Mouse (Mus musculus): Measurements from ENCODE around the gene Cabin1. TPM values are rescaled to one million over a fixed set of nuclear protein-coding genes. Genes with fewer than 3 reads are reported as not detected.

Gene Cabin1
- polyA plus RNA-seq, 1 experiment from 2014 or later: 30.7 TPM

- Histone ChIP-seq H3K27ac (replicated peaks; ENCODE audit: low read depth, low read length) (no peak overlapping the region), H3K4me2 (ENCODE audit: low read depth, severe bottlenecking) (no peak overlapping the region), H3K4me3 (ENCODE audit: low read depth, low read length) (no peak overlapping the region), H3K9ac (ENCODE audit: low read length) (no peak overlapping the region), H3K27me3 (ENCODE audit: control insufficient read depth, insufficient read depth, low read length) (no peaks in the 10 kb centered on the region), H3K36me3 (ENCODE audit: control insufficient read depth, insufficient read depth, low read length) (peaks cover 8% of the 10 kb centered on the region), H3K4me1 (ENCODE audit: control insufficient read depth, insufficient read depth, low read length) (no peaks in the 10 kb centered on the region), H3K9me3 (ENCODE audit: control insufficient read depth, low read length) (no peaks in the 10 kb centered on the region)
- DNase-seq (ENCODE audit: low spot score) (no peak), ATAC-seq (ENCODE audit: insufficient number of reproducible peaks, low FRiP score, low TSS enrichment, low read depth) (no peak)
- 89% methylated on average over 9 of the region's 9 CpGs for WGBS
Observed at GRCm38 (mm10) chr10:75709261-75709660, 54.9 kb downstream of the Cabin1 start.

- Histone ChIP-seq H3K27me3 (ENCODE audit: control insufficient read depth, insufficient read depth, low read length) (no peaks in the 10 kb centered on the region), H3K27ac (replicated peaks; ENCODE audit: low read depth, low read length) (no peak overlapping the region), H3K9me3 (ENCODE audit: control insufficient read depth, low read length) (no peaks in the 10 kb centered on the region), H3K9ac (ENCODE audit: low read length) (no peak overlapping the region), H3K4me2 (ENCODE audit: low read depth, severe bottlenecking) (no peak overlapping the region), H3K4me3 (ENCODE audit: low read depth, low read length) (no peak overlapping the region), H3K36me3 (ENCODE audit: control insufficient read depth, insufficient read depth, low read length) (peaks cover 8% of the 10 kb centered on the region), H3K4me1 (ENCODE audit: control insufficient read depth, insufficient read depth, low read length) (no peaks in the 10 kb centered on the region)
- WGBS: 50% methylated on average over 9 of the region's 9 CpGs
- peak; percentile 32 for DNase-seq (ENCODE audit: low spot score)
- ATAC-seq (ENCODE audit: insufficient number of reproducible peaks, low FRiP score, low TSS enrichment, low read depth): no peak
Observed at GRCm38 (mm10) chr10:75708633-75708992, 55.5 kb downstream of the Cabin1 start.

GRCm38 (mm10) chr10:75707901-75708632 is 56.1 kb downstream of the Cabin1 start:
- H3K9ac ChIP-seq (ENCODE audit: low read length): no peak overlapping the region
- H3K4me3 ChIP-seq (ENCODE audit: low read depth, low read length): no peak overlapping the region
- 92% methylated on average over 3 of the region's 3 CpGs for WGBS
- H3K9me3 ChIP-seq (ENCODE audit: control insufficient read depth, low read length): no peaks in the 10 kb centered on the region
- H3K27me3 ChIP-seq (ENCODE audit: control insufficient read depth, insufficient read depth, low read length): no peaks in the 10 kb centered on the region
- DNase-seq (ENCODE audit: low spot score): no peak
- ATAC-seq (ENCODE audit: insufficient number of reproducible peaks, low FRiP score, low TSS enrichment, low read depth): no peak
- H3K4me1 ChIP-seq (ENCODE audit: control insufficient read depth, insufficient read depth, low read length): no peaks in the 10 kb centered on the region
- no peak overlapping the region for H3K4me2 ChIP-seq (ENCODE audit: low read depth, severe bottlenecking)
- H3K27ac ChIP-seq (replicated peaks; ENCODE audit: low read depth, low read length): no peak overlapping the region
- peaks cover 6% of the 10 kb centered on the region for H3K36me3 ChIP-seq (ENCODE audit: control insufficient read depth, insufficient read depth, low read length)

- no peaks in the 10 kb centered on the region for H3K9me3 ChIP-seq (ENCODE audit: control insufficient read depth, low read length)
- no peak overlapping the region for H3K27ac ChIP-seq (replicated peaks; ENCODE audit: low read depth, low read length)
- WGBS: 84% methylated on average over 8 of the region's 8 CpGs
- ATAC-seq (ENCODE audit: insufficient number of reproducible peaks, low FRiP score, low TSS enrichment, low read depth) (no peak), DNase-seq (ENCODE audit: low spot score) (no peak)
- H3K4me3 ChIP-seq (ENCODE audit: low read depth, low read length): no peak overlapping the region
- no peak overlapping the region for H3K9ac ChIP-seq (ENCODE audit: low read length)
- peaks cover 2% of the 10 kb centered on the region; the same call in 1 of the 2 replicates for H3K36me3 ChIP-seq (ENCODE audit: control insufficient read depth, insufficient read depth, low read length)
- H3K27me3 ChIP-seq (ENCODE audit: control insufficient read depth, insufficient read depth, low read length): no peaks in the 10 kb centered on the region
- H3K4me2 ChIP-seq (ENCODE audit: low read depth, severe bottlenecking): no peak overlapping the region
- no peaks in the 10 kb centered on the region for H3K4me1 ChIP-seq (ENCODE audit: control insufficient read depth, insufficient read depth, low read length)
Observed at GRCm38 (mm10) chr10:75706632-75707216, 57.4 kb downstream of the Cabin1 start.

- 83% methylated on average over 7 of the region's 7 CpGs for whole genome bisulfite sequencing
- no peak for ATAC-seq (ENCODE audit: insufficient number of reproducible peaks, low FRiP score, low TSS enrichment, low read depth)
- H3K36me3 ChIP-seq (ENCODE audit: control insufficient read depth, insufficient read depth, low read length): peaks cover 2% of the 10 kb centered on the region; the same call in 1 of the 2 replicates
Observed at GRCm38 (mm10) chr10:75705681-75706400, 58.3 kb downstream of the Cabin1 start.

GRCm38 (mm10) chr10:75704212-75705185 is 59.6 kb downstream of the Cabin1 start:
- H3K9ac ChIP-seq (ENCODE audit: low read length): no peak overlapping the region
- H3K27me3 ChIP-seq (ENCODE audit: control insufficient read depth, insufficient read depth, low read length): no peaks in the 10 kb centered on the region
- WGBS: 78% methylated on average over 15 of the region's 15 CpGs
- no peak for DNase-seq (ENCODE audit: low spot score)
- ATAC-seq (ENCODE audit: insufficient number of reproducible peaks, low FRiP score, low TSS enrichment, low read depth): no peak
- H3K9me3 ChIP-seq (ENCODE audit: control insufficient read depth, low read length): no peaks in the 10 kb centered on the region
- H3K36me3 ChIP-seq (ENCODE audit: control insufficient read depth, insufficient read depth, low read length): peaks cover 2% of the 10 kb centered on the region; the same call in 1 of the 2 replicates
- no peaks in the 10 kb centered on the region for H3K4me1 ChIP-seq (ENCODE audit: control insufficient read depth, insufficient read depth, low read length)
- H3K27ac ChIP-seq (replicated peaks; ENCODE audit: low read depth, low read length): no peak overlapping the region
- no peak overlapping the region for H3K4me2 ChIP-seq (ENCODE audit: low read depth, severe bottlenecking)
- H3K4me3 ChIP-seq (ENCODE audit: low read depth, low read length): no peak overlapping the region

More at GRCm38 (mm10) chr10:75705681-75706400, 58.3 kb downstream of the Cabin1 start:
- Histone ChIP-seq H3K4me2 (ENCODE audit: low read depth, severe bottlenecking) (no peak overlapping the region), H3K27me3 (ENCODE audit: control insufficient read depth, insufficient read depth, low read length) (no peaks in the 10 kb centered on the region), H3K9me3 (ENCODE audit: control insufficient read depth, low read length) (no peaks in the 10 kb centered on the region), H3K4me1 (ENCODE audit: control insufficient read depth, insufficient read depth, low read length) (no peaks in the 10 kb centered on the region), H3K27ac (replicated peaks; ENCODE audit: low read depth, low read length) (no peak overlapping the region), H3K9ac (ENCODE audit: low read length) (no peak overlapping the region), H3K4me3 (ENCODE audit: low read depth, low read length) (no peak overlapping the region)
- DNase-seq (ENCODE audit: low spot score): no peak

- Histone ChIP-seq H3K27me3 (ENCODE audit: control insufficient read depth, insufficient read depth, low read length) (no peaks in the 10 kb centered on the region), H3K4me2 (ENCODE audit: low read depth, severe bottlenecking) (no peak overlapping the region), H3K9me3 (ENCODE audit: control insufficient read depth, low read length) (no peaks in the 10 kb centered on the region), H3K4me3 (ENCODE audit: low read depth, low read length) (no peak overlapping the region), H3K9ac (ENCODE audit: low read length) (no peak overlapping the region), H3K27ac (replicated peaks; ENCODE audit: low read depth, low read length) (no peak overlapping the region), H3K4me1 (ENCODE audit: control insufficient read depth, insufficient read depth, low read length) (no peaks in the 10 kb centered on the region), H3K36me3 (ENCODE audit: control insufficient read depth, insufficient read depth, low read length) (peaks cover 7% of the 10 kb centered on the region)
- ATAC-seq (ENCODE audit: insufficient number of reproducible peaks, low FRiP score, low TSS enrichment, low read depth) (no peak), DNase-seq (ENCODE audit: low spot score) (no peak)
- 75% methylated on average over 1 of the region's 1 CpGs for WGBS
Observed at GRCm38 (mm10) chr10:75703504-75703903, 60.6 kb downstream of the Cabin1 start.

GRCm38 (mm10) chr10:75702494-75702893 is 61.6 kb downstream of the Cabin1 start:
- DNase-seq (ENCODE audit: low spot score): no peak
- Histone ChIP-seq H3K27ac (replicated peaks; ENCODE audit: low read depth, low read length) (no peak overlapping the region), H3K4me1 (ENCODE audit: control insufficient read depth, insufficient read depth, low read length) (no peaks in the 10 kb centered on the region), H3K4me2 (ENCODE audit: low read depth, severe bottlenecking) (no peak overlapping the region), H3K4me3 (ENCODE audit: low read depth, low read length) (no peak overlapping the region), H3K9me3 (ENCODE audit: control insufficient read depth, low read length) (no peaks in the 10 kb centered on the region), H3K9ac (ENCODE audit: low read length) (no peak overlapping the region), H3K27me3 (ENCODE audit: control insufficient read depth, insufficient read depth, low read length) (no peaks in the 10 kb centered on the region), H3K36me3 (ENCODE audit: control insufficient read depth, insufficient read depth, low read length) (peaks cover 7% of the 10 kb centered on the region)
- 96% methylated on average over 2 of the region's 2 CpGs for WGBS
- ATAC-seq (ENCODE audit: insufficient number of reproducible peaks, low FRiP score, low TSS enrichment, low read depth): no peak
